Mouse (Mus musculus) embryo, embryonic 11 days (tissue): ENCODE measurements around the gene Sgpl1.

Experiments
- DNase-seq: peaks from one replicate; pipeline ENCODE4 v3.0.0-alpha.2; 2015

Sgpl1 gene

DNA sequence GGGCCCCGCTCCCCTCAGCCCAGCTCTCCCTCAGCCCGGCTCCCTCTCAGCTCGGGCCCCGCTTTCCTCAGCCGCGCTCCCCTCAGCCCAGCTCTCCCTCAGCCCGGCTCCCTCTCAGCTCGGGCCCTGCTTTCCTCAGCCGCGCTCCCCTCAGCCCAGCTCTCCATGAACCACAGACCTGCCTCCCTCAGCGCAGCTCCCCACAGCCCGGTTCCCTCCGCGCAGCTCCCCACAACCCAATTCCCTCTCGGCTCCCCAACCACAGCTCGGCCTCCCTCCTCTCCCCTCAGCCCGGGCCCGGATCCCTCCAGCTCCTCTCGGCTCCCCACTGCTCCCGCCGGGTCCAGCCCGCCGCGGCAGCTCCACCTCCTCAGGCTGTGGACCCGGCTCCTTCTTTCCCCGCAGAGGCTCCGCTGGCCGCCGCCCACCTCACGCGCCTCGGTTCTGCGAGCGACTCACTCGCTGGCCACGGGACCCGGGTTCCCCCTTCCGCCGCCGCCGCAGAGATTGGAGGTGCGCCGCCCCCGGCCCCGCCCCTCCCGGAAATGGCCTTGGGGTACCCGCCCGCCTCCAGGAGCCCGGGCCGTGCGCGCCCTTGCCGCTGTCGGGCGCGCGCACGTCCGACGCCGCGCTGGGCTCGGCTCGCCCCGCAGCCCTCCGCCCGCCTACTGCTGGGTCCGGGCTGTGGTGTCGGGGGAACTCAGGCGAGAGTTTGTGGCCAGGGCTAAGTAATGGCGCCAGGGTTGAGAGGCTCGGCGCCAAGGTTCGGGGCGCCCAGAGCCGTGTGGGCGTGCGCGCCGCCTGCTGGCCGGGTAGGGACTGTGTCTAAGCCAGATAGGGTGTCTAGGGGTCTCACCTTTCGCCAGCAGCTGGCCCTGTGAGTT is at the start of gene Sgpl1:
TSS of gene Sgpl1 (minus strand) at position 547 of the 884 bp plus-strand sequence.
- DNase-seq: peak; percentile 97

DNA sequence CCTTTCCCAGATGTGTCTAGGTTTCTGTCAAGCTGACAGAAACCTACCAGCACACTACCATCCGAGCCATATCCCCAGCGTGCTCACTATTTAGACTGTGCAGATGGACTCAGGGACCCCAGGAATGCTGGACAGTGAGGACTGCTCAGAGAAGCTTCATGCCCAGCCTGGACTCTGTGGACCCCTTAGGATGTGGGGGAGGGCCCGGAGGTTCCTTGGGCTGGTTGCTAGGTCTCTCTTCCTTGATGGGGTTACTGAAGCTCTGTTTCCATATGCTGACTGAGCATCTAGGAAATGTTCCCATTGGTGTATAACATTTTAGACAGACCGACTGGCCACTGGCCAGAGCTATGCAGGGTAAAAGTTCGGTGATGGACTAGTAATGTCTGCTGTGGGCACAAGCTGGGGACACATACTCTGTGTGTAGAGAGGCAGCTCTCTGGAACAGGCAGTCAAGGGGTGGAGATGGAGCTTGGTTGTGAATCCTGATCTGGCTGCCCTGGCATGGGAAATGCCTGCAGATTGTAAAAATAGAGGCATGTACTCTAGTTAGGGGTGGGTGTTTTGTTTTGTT is 48.3 kb upstream of the Sgpl1 start:
- DNase-seq: no peak

DNA sequence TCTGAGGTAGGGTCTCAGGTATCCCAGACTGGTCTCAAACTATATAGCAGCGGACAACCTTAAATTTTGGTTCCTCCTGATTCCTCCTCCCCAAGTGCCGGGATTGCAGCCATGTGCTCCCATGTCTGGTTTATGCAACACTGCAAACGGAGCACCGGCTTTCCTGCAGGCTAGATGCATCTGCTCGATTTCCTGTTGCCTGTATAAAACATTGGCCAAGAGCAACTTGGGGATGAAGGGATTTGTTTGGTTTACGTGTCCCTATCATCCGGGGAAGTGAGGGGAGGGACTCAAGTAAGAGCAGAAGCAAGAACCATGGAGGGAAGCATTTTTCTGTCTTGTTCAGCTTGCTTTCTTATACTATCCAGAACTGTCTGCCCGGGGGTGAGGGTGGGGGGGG is 47.7 kb upstream of the Sgpl1 start:
- DNase-seq: no peak

DNA sequence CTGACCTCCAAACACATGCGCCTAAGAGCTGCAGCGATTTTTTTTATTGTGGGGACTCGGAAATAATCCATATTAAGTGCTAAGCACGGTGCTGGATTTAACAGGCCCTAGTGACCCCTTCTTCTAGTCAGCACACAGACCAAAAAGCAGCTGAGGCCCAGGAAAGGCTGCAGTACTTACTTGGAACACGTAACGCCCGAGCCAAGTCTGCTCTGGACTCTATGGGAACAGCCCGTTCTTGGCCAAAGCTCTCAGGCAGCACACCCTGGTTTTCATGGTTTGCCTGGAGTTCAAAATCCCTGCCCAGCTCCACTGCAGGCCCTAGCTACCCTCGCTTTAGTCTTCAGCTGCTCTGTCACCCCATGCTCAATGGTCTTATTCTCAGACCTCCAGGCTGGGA is 47.1 kb upstream of the Sgpl1 start:
- DNase-seq: no peak

DNA sequence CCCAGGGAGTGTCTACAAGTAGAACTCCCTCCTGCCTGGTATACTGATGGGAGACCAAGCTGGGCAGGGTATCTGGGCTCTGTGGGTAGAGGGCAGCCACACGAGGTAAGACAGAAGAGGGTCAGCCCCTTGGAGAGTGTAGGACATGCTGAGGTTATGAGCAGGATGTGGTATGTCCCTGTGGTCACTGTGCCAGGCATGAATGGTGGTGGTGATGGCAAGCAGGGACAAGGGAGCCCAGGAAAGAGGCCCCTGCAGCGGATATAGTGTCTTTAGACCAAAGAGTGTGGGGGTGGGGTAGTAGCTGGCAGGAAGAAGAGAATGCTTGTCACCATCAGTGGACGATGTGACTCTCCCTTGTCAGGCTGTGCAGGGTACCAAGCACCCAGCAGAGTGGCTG is 40.5 kb upstream of the Sgpl1 start:
- no peak for DNase-seq

DNA sequence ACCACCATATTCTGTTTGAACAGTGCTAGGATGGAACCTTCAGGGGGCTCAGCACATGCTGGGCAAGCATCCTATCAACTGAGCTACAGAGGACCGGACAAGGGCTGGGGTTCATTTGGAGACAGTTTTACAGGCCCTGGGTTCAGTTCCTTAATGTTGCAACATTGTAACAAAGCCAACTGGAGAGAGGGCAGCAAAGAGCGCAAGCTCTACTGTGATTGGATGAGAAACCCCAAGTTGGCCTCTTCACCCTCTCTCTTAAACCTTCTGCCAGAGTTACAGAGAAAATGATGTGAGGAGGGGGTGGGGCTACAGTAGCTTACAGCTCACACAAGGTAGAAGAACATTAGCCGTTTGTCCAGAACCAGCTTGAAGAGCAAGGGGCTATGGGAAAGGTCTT is 39.5 kb upstream of the Sgpl1 start:
- DNase-seq: no peak

DNA sequence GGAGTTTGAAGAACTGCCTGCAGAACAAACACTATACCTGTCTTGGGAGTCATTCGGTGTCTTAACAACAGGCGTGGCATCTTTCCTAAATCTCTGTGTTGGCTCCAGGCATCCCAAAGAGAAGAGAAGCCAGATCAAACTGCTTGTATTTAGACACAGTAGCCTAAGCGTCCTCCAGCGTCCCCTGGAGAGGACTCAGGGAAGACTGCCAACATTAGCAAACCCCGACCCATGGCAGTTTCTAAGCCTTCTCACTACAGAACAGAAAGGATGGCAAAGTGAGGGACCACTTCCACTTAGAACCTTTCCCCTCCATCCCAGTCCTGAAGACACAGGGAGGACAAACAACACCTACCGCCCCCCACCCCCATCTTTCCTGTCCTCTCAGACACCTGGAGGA is 32.4 kb upstream of the Sgpl1 start:
- DNase-seq: no peak

DNA sequence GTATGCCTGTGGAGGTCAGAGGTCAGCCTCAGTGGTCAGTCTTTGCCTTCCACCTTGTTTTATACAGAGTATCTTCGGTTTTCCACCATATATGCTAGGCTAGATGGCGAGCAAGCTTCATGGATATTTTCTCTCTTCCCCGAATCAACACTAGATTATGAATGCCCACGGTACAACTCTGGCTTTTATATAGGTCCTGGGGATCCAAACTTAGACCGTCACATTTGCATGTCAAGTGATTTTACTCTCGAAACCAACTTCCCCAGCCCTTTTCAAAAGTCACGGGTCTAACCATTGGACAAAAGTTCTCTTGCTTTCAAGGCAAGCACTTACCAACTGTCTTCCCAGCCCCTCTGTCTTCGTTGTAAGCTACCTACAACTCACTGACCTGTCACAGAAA is 31.2 kb upstream of the Sgpl1 start:
- no peak for DNase-seq

DNA sequence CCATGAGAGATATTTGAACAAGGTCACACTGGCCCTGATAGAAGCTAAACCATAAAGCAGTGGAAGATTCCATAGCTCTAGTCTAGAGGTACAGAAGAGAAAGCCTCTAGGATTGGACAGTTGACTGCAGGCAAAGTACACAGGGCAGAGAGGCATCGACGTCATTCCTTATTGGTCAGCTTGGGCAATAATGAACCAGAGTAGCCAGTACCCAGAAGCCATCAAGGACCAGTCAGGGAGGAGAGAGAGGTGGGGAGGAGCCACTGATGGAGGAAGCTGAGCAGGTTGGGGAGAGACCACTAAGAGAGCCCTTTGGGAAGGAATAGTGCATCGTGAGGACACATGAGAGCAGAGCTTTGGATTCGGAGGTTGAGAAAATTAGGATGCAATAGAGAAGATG is 30.2 kb upstream of the Sgpl1 start:
- no peak for DNase-seq

DNA sequence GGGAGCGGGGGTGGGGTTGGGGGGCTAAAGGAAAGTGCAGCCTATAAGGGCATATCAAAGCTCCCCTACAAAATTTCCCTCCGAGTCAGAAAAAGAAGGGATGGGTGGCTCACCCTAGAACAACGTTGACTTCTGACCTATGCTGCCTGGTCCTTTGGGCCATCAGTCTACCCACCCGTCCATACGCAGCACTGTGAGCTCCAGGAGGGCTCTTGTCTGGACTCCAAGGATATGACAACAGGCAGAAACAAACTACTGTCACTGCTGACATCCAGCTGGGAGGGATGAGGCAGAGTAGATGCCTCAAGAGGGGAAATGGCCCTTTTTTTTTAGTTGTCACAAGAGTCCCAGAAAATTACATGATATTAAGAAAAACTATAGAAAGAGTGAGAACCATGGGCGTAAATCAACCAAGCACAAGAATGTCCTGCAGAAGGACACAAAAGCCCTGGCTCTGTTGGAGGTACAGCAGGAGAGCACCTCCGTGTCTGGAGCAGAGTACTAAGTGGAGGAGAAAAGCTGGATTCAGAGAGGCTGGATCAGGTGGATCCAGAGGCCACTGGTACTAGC is 28.8 kb upstream of the Sgpl1 start:
- no peak for DNase-seq

DNA sequence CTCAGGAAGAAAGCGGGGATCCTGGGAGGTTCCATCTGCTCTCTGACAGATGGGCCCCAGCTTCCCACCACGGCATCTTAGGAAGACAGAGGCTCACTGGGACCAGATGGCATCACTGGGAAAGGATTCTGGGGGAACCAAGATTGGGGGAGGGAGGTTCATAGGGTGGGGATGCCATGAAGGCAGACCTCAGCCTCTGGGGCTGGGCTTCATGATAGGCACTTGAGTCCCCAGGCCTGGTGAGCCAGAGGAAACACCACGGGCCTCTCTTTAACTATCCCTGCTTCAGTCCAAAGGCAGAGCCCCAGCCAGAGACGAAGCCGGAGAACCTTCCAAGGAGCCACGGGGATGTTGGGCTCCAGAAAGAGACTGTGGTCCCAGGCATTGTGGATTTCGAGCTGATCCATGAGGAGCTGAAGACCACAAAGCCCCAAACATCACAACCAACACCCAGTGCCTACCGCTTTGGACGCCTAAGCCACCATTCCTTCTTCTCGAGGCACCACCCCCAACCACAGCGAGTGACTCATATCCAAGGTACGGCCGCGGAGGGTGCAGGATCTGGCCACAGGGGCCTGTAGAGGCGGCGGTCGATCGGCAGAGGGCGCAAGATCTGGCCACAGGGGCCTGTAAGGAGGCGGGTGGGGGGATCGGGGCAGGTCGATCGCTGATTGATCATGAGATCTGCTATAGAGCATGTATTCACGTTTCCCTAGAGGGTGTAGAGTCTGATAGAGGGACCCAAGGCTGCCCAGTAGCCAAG is 28.1 kb upstream of the Sgpl1 start:
- DNase-seq: peak; percentile 73

DNA sequence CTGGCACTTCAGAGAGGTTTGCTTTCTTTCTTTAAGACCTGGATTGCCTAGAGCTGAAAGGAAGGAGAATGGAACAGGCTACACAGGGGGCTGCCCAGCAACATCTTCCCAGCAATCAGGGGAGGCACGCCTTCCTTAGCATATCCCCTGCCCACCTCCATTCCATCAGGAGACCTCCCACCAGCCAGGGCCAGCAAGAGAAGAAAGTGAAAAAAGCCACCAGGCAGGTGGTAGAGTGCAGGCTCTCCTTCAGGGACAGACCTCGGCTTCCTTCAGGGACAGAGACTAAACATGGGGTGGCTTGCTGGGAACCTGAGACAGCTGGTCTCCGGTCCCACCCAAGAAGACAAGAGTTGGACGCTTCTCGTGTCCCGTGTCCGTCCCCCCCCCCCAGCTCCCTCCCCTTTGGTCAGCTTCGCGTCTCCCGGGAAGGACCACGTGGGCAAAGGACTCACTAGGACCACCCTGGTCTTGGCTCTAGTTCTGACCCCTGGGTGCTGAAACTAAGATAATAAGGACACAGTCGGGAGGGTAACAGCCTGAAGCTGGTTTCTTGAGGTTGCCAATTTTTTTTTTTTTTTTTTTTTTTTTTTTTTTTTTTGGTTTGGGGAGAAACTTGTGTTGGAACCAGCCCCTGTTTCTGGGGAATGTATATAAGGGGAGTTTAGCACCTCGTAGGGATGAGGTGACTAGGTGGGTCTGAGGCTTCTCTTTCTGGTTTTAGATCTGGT is 27.4 kb upstream of the Sgpl1 start:
- DNase-seq: no peak

DNA sequence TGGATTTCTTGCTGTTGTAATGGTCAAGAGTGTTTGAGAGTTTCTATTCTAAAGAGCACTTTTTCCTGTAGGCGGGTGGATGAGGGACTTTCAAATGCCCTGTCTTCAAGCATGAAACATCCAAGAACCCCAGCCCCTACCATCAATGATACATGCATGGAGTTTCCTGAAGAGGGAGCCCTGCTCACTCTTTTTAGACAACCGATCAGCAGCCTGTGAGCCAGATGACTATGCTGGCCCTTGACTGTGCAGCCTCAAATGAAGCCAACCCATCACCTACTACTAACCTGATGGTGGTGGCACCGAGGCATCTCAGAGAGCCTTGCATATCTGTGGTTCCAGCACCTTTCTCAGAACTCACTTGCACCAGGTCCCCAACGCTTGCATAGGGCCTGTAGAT is 25.0 kb upstream of the Sgpl1 start:
- DNase-seq: no peak

DNA sequence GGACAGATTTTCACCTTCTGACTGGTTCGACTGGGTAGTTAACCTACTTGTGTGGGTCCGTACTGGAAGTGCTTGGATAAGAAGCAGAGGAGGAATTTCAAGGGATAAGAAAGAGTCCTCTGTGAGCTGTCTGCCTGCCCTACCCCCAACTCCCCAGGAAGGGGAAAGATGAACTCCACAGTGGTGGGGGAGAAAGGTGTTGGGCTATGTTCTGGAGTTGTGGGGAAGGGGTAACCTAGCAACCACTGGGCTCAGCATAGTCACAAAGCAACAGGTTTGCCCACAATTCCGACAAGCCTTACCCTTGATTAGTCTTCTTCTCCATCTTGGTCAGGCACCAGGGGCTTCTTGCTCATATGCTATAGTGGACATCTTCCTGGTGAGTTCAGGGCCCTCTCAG is 24.2 kb upstream of the Sgpl1 start, which contains the start of gene Tbata:
TSS of gene Tbata (plus strand) at position 301 of the 400 bp plus-strand sequence.
- no peak for DNase-seq

DNA sequence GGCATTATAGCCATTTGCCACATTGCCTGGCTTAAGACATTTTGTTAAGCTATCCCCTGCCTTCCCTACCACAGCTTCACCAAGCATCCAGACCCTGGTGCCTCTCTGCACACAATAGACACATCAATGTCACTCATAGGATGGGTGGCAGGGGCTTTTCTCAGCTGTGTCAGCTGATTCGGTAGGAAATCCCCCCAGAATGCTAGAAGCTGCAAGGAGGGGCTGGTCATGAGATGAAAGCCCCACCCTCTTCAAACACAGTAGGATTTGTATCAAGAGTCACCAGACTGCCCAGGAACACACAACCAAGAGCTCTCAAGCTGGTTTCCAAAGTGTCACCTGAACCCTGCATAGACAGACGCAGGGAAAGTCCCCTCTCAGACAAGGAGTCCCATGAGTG is 20.9 kb upstream of the Sgpl1 start:
- DNase-seq: no peak

DNA sequence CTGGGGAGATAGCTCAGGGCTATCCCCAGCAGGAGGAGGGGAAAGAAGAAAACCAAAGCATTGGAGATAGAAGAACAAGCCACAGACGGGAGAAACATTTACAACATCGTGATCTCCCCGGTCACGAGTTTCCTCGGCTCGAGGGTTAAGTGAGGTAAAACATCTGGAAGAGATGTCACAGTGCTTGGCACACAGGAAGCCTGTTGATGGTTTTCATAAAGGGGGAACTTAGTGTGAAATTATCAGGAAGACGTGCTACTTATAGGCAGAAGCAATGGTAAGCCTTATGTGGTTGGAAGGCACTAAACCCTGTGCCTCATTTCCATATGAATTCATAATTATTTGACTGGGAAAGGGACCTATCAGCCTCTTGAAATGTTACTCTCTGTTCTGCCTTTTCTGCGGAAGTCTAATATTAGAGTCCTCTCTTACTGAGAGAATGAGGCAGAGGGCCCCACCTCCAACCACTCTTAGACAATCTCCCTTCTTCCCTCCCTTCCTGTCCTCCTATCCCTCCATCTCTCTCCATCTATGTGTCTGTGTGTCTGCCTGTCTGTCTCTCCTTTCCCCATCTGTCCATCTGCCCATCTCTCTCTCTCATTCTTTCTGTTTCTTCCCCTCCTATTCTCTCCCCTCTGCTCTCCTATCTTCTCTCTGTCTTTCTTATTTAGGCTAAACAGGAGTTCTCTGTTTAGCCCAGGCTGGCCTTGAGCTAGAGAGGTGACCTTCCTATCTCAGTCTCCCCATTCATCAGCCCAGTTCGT is 20.0 kb upstream of the Sgpl1 start:
- no peak for DNase-seq

DNA sequence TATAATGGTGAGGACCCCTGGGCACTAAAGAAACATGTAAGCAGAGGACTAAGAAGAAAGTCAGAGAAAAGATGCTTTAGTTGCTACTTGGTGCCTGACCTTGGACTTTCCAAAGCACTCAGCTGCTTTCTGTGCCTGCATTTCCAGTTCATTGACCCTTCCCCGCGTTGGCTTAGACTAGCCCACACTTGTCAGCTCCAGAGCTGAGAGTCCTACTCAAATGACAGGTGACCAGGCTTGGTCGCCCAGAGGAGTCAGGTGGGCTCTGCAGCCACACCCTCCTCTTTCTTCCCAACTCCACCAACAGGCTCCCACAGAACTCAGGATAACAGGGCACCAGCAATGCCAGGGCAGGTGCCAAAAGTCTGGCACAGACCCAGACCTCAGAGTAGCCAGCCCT is 14.9 kb upstream of the Sgpl1 start:
- DNase-seq: no peak

DNA sequence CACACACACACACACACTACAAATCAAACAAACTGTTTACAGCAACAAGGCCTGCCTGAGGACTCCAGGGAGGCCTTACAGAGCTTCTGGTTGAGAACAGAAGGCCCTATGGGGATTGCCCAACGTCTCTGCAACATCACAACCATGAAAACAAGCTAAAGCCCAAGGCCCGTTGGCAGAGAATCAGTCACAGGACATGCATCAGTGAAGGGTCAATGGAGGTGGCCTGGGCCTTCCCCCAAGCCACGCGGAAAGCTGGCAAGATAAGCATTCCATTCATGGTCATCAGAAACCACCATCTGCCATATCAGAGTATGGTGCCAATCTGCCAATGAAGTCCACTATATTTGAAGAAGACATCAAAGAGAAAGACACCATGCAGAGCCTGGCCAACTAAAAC is 13.2 kb upstream of the Sgpl1 start:
- no peak for DNase-seq

DNA sequence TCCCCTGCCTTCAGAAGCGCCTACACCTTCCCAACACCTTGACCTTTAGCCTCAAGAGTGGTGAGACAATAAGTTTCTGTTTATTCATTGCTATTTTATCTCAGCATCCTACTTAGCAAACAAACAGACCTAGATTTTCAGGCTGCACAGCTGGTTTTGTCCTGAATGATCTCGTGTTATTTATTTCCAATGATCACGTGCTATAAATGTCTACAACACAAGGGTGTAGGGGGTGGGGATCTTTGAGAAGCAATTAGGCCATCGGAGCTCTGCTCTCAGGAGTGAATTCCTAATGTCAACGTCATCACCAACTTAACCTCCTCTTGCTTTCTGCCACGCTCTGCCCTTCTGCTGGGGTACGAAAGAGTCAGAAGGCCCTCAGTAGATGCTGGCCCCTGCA is 12.6 kb upstream of the Sgpl1 start:
- no peak for DNase-seq

DNA sequence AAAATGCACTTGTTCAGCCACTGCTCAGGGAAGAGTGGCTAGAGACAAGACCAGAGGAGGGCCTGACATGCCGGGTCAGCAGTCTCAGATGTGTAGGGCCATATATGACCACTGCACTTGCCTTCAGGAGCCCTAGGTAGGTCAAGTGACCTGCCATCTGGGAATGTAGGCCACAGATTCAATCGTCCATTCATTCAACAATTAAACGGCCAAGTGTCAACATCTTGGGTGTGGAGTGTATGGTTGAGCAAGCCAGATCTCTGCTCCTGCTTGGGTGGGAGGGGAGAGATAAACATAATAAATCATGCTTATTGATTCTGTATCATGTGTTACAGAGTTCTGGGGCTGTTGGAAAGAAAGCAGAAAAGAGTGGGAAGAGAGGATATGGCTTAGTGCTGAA is 11.1 kb upstream of the Sgpl1 start:
- no peak for DNase-seq

DNA sequence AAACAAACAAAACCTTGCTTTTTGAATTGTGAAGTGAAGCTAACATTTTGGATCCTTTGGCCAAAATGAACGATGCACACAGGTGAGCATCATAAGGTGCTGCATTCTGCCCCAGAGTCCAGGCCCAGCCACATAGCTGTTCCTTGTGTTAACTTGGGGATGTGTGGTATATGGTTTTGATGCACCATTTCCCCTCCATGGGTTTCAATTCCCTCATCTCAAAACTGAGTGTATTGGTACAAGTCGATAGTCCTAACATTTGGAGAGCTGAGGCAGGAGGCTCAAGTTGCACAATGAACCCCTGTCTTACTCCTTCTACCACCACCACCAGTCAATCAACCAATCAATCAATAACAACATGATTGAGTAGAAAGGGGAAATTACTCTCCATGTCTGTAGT is 8.9 kb upstream of the Sgpl1 start:
- DNase-seq: no peak

DNA sequence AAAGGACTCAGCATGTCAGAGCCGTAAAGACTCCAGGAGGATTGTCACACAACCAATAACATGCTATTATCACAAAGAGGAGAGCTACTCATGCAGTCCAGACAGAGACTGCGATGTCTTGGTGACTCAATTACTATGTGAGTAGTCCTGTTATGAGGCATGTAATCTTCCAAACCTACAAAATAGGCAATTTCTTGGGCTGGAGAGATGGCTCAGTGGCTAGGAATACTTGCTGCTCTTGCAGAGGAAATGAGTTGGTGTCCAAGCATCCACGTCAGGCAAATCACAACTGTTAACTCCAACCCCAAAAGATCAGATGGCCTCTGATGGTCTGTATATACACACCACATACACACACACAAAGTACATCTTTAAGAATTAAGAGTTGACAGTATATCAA is 8.1 kb upstream of the Sgpl1 start:
- no peak for DNase-seq
